In the genomic region with DNA sequence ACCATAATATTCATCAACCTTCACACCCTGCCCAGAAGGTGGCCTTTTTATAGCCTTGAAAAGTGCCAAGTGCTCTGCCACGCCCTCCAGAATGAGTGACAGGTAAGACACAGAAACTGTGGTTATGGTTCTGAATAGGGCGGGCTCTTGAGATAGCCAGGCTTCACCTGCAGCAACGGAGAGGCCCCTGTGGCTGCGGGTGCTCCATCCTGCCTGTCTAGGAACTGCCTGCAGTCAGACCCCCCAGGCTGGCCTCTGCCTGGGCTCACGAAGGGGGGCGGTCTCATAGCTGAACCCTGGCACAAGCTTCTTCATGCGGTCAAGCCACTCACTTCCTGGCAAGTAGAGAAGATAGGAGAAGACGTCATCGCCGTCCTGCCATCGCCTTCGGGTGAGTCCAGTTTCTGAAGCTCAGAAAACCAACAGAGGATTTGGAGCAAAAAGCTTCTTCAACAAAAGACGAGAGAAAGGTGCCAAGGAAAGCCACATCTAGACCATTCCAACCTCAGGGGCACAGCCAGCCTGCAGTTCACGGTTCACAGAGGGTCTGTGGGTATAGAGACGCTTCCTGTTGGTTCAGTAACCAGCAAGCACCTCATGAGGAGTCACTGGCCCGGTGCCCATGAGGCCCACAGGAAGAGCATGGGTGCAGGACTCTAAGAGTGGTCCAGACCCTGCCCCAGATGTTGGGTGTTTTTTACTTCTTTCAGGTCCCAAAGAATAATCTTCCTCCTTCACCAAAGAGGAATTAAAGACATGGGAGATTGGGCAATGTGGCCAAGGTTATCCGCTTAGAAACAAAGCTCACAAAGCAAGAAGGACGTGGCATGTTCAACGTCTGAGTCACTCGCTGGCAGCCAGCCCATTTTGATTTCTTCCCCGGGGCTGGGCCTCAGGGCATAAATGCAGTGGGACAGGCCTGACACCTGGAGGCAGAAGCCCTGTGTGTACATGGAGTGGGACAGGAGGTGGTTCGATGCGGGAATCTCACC, we compare ENCODE assay signal across 8 mouse cellular contexts. TPM values are rescaled to one million over a fixed set of nuclear protein-coding genes. Genes with fewer than 3 reads are reported as not detected.
DNase-seq lines count a peak whose midpoint lies in the region; ATAC-seq and TF ChIP-seq lines count a peak whose summit lies in the region.

No protein-coding gene starts in this region.

- ATAC-seq in Patski, result peak; percentile 36
- ATAC-seq in heart, embryonic 14.5 days (ENCODE audit: insufficient number of reproducible peaks, insufficient read depth, low FRiP score, low read depth), result peak; percentile 75
- ATAC-seq in lung, postnatal 0 days, result peak; percentile 87

- POLR2A ChIA-PET in Patski (lab: Charles Lee), result no interaction called here

- CTCF ChIA-PET in Patski (lab: Charles Lee), result interaction anchor here (0.9 to 3.6 kb wide), 5 partner anchors 68 to 221 kb away, joined by 3 to 18 read pairs (median 3); no protein-coding TSS in a partner anchor

- no peak overlapping the region for H3K4me3 ChIP-seq in heart, embryonic 14.5 days (ENCODE audit: control insufficient read depth in 1 of 2, insufficient read depth in 1 of 2, low read depth in 1 of 2, low read length in 2 of 2)
- no peak overlapping the region for H3K4me3 ChIP-seq in lung, postnatal 0 days (ENCODE audit: low read depth, low read length)

- peak overlapping the region; percentile 39 to 61 for H3K27ac ChIP-seq in heart, embryonic 14.5 days (replicated peaks in 1 of 2; ENCODE audit: control insufficient read depth in 1 of 2, insufficient read depth in 1 of 2, low read depth in 2 of 2, low read length in 2 of 2)
- peak overlapping the region; percentile 74 for H3K27ac ChIP-seq in lung, postnatal 0 days (ENCODE audit: low read length)

- no peaks in the 10 kb centered on the region for H3K9me3 ChIP-seq in heart, embryonic 14.5 days (ENCODE audit: control insufficient read depth, low read length)
- H3K9me3 ChIP-seq in lung, postnatal 0 days (ENCODE audit: low read length), result no peaks in the 10 kb centered on the region

- H3K36me3 ChIP-seq in heart, embryonic 14.5 days (ENCODE audit: control insufficient read depth, insufficient read depth, low read length), result no peaks in the 10 kb centered on the region
- no peaks in the 10 kb centered on the region for H3K36me3 ChIP-seq in lung, postnatal 0 days (ENCODE audit: insufficient read depth, low read length)

- in situ Hi-C loops in Patski (cut with MboI; ENCODE audit: low pct_unique_long_range_greater_than_20kb), result loop anchor here (5.0 kb wide), 1 partner anchor 213 kb away; no protein-coding TSS in a partner anchor

- peak; percentile 90 for DNase-seq in CD4-positive helper T cell, adult 2 months (ENCODE audit: low read depth, low spot score)
- DNase-seq in Patski (ENCODE audit: low read depth, low spot score), result peak; percentile 63
- DNase-seq in cerebellum, postnatal 4 days (ENCODE audit: low spot score in 2 of 2), result peak; percentile 27 to 46
- peak; percentile 56 to 65 for DNase-seq in layer of hippocampus, adult 8-10 months (ENCODE audit: low spot score in 2 of 2)
- DNase-seq in lung, postnatal 0 days (ENCODE audit: low spot score), result peak; percentile 94
- peak; percentile 80 to 85 for DNase-seq in spleen, adult 18-20 months
- no peak for DNase-seq in neural tube, embryonic 10.5 days (ENCODE audit: extremely low spot score, low spot score)

- H3K27me3 ChIP-seq in Patski, result no peaks in the 10 kb centered on the region
- peaks cover 3% of the 10 kb centered on the region; the same call in 1 of the 2 replicates for H3K27me3 ChIP-seq in heart, embryonic 14.5 days (ENCODE audit: control insufficient read depth, insufficient read depth, low read length)
- H3K27me3 ChIP-seq in lung, postnatal 0 days (replicated peaks; ENCODE audit: insufficient read depth, low read length), result no peaks in the 10 kb centered on the region

- H3K9ac ChIP-seq in heart, embryonic 14.5 days (ENCODE audit: low read length), result no peak overlapping the region
- H3K9ac ChIP-seq in lung, postnatal 0 days (replicated peaks; ENCODE audit: low read depth), result no peak overlapping the region

- peaks cover 39 to 53% of the 10 kb centered on the region in 2 experiments for H3K4me1 ChIP-seq in heart, embryonic 14.5 days (ENCODE audit: control insufficient read depth in 2 of 2, insufficient read depth in 2 of 2, low read length in 2 of 2)
- H3K4me1 ChIP-seq in lung, postnatal 0 days (ENCODE audit: insufficient read depth, low read depth, low read length), result peaks cover 16% of the 10 kb centered on the region; the same call in 1 of the 2 replicates

- peak; percentile 79 for TF ChIP-seq EP300 in lung, postnatal 0 days (IDR thresholded peaks at IDR 0.05)

- H3K4me2 ChIP-seq in heart, embryonic 14.5 days (ENCODE audit: low read length), result peak overlapping the region; percentile 26
- H3K4me2 ChIP-seq in lung, postnatal 0 days (replicated peaks; ENCODE audit: low read depth, low read length), result peak overlapping the region; percentile 19; the same call in 1 of the 2 replicates

- no peak for TF ChIP-seq CTCF in Patski (IDR thresholded peaks at IDR 0.05)
- peak; percentile 95 for TF ChIP-seq CTCF in lung, postnatal 0 days (IDR thresholded peaks at IDR 0.05)

- 46% methylated on average over 23 of the region's 23 CpGs for WGBS in heart, embryonic 14.5 days
- WGBS in lung, postnatal 0 days, result 41% methylated on average over 23 of the region's 23 CpGs

RNA-seq across cellular contexts. Expression of gene Tmigd3, which starts 24.2 kb away (rescaled TPM):
- not detected for polyA plus RNA-seq in Patski (2021)
- polyA plus RNA-seq in heart, embryonic 14.5 days (2014; fragmentation: Nextera tagmentation; extraction: Ambion mirVana), result 0.26 and 0.41 TPM in 2 replicates
- under 1 TPM; 0.41 to 0.78 (median 0.63) TPM for total RNA-seq in layer of hippocampus, adult 8-10 months (2022)
- polyA plus RNA-seq in lung, postnatal 0 days (2015; fragmentation: Nextera tagmentation; extraction: Ambion mirVana), result 1.5 and 1.6 TPM in 2 replicates

RNA-seq across cellular contexts. Expression of gene Adora3, which starts 24.2 kb away (rescaled TPM):
- polyA plus RNA-seq in Patski (2021), result not detected
- not detected in 2 replicates for polyA plus RNA-seq in heart, embryonic 14.5 days (2014; fragmentation: Nextera tagmentation; extraction: Ambion mirVana)
- total RNA-seq in layer of hippocampus, adult 8-10 months (2022), result 1 to 10 TPM in 3 of 4 experiments, under 1 TPM in 1; 0.89 to 3.8 (median 2.5) TPM
- polyA plus RNA-seq in lung, postnatal 0 days (2015; fragmentation: Nextera tagmentation; extraction: Ambion mirVana), result 0.82 and 0.89 TPM in 2 replicates

RNA-seq across cellular contexts. Expression of gene I830077J02Rik, which starts 37.6 kb away (rescaled TPM):
- 0.09 TPM for polyA plus RNA-seq in Patski (2021)
- 1.5 and 1.8 TPM in 2 replicates for polyA plus RNA-seq in heart, embryonic 14.5 days (2014; fragmentation: Nextera tagmentation; extraction: Ambion mirVana)
- 1 to 10 TPM in 3 of 4 experiments, under 1 TPM in 1; 0.47 to 2.4 (median 1.5) TPM for total RNA-seq in layer of hippocampus, adult 8-10 months (2022)
- polyA plus RNA-seq in lung, postnatal 0 days (2015; fragmentation: Nextera tagmentation; extraction: Ambion mirVana), result 1.2 and 1.9 TPM in 2 replicates

Comparison
In these comparisons a context has a peak if more than half of its experiments do, and no peak if none do; other contexts are left out.
1. ATAC-seq: peak in every context shown above with its lines; median percentile 87 in lung, postnatal 0 days; 75 in heart, embryonic 14.5 days; 36 in Patski.